Mouse (Mus musculus) heart, postnatal 25 days (tissue): ENCODE results near the gene Nktr. TPM values are rescaled to one million over a fixed set of nuclear protein-coding genes. Genes with fewer than 3 reads are reported as not detected.
A peak's percentile ranks its signal among the peaks of the same experiment; 100 is the strongest.

Experiments
- DNase-seq: peaks from one replicate; pipeline ENCODE4 v3.0.0; 2022; ENCODE audit warnings: low spot score
- intact Hi-C: fragments of 180-260 bp; cut with DNase I; formaldehyde crosslinking; loops from one replicate; pipeline ENCODE4 v1.15.1; 2025
- total RNA-seq, 2 experiments: library from RNA; stranded (reverse); gene quantifications; 2 replicates each; pipeline ENCODE4 v1.2.3; 2021

The Nktr gene
- total RNA-seq, 2 experiments from 2014 or later = 29.1 to 38.1 TPM

DNA sequence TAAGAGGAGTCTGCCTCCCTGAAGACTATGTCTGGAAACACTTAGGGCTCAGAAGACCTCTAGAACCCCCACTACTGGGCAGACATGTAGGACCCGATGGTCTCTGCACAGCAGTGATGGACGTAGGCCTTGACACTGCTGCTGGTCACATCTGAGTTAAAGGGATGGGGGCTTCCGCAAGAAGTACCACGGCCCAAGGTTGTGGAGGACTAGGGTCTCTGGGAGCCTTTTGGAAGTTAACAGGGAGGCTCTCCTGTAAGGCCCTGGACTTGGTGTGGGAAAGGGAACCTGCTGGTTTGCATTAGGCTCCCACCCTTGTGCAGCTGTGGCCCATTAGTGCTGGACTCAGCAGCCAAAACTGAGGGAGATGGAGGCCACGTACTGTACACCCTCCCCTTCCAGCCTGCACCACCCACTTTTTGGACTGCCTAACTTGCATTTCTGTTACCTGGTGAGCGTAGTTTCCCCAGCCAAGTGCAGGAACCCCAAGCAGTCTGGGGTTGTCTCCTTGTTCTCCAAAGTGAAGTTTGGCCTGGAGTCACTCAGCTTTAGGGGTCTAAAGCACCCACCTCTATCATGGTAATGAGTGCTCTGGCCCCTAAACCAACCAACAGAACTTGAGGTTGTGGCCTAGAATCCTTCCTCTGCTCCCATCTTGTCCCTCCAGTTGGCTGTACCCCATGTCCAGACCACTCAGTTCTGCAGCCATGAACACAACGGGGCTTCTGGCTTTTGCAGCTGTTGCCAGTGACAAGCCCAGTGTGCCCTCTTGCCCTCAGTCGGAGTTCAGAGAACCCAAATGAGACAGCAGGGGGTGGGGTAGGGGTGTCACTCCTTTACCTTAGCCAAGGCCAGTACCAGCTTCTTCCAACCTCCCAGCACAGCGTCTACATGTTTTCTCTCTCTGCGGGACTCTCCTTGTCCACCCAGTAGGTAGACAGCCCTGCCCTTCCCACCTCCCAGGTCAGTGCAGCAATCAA lies 39.2 kb downstream of the Nktr start:
- intact Hi-C loops = no loop called here
- DNase-seq = no peak

DNA sequence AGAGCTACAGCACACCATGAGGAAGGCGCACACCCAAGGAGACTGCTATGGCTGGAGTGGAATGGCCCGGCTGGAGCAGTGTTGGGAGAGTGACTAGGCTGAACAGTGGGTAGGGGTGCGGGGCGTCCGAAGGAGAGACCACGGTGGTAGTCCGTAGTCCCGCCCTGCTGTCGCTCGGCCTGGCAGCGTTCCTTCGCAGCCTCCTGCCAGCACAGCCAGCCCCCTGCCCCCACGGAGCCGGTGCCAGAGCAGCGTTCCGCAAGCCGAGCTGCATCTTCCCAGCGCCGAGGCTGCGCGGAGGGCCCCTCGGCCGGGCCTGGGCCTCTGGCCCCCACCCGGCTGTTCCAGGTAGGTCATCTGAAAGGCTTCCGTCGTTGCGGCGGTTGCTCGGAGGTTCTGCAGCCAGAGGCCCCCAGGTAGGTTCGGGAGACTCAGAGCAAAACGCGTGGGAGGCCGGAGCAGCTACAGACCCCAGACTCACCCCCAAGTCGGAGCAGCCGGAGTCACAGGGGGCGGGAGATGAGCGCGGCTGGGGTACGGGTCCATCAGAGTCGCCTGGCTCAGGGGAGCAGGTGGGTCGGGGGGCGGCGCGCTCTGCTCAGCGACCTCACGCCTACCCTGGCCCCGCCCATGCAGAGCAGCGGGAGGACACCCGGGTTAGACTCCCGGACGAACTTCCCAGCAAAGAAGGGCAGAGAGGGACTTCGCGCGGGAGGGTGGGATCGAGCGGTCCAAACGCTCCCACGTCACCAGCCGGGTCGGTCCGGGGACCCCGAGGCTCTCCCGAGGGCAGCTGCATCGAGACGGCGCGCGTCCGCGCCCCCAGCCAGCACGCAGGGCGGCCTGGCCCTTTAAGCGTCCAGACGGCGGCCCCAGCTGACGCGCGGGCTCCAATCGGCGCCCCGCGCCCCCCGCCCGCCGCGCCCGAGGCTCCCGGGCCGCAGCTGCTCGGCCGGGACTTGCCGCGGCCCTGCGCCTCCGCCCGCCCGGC lies 40.4 kb downstream of the Nktr start, which contains the start of gene Zfp651:
TSS of gene Zfp651 (plus strand) at position 240 of the 991 bp plus-strand sequence.
- intact Hi-C loops = loop anchor here (5.0 kb wide), 1 partner anchor 73 kb away; no protein-coding TSS in a partner anchor
- DNase-seq = peak; percentile 49

- DNase-seq = peak; percentile 43
- intact Hi-C loops = loop anchor here (5.0 kb wide), 1 partner anchor 72 kb away; no protein-coding TSS in a partner anchor
Observed at GRCm38 (mm10) chr9:121760271-121761090, 41.5 kb downstream of the Nktr start.

DNA sequence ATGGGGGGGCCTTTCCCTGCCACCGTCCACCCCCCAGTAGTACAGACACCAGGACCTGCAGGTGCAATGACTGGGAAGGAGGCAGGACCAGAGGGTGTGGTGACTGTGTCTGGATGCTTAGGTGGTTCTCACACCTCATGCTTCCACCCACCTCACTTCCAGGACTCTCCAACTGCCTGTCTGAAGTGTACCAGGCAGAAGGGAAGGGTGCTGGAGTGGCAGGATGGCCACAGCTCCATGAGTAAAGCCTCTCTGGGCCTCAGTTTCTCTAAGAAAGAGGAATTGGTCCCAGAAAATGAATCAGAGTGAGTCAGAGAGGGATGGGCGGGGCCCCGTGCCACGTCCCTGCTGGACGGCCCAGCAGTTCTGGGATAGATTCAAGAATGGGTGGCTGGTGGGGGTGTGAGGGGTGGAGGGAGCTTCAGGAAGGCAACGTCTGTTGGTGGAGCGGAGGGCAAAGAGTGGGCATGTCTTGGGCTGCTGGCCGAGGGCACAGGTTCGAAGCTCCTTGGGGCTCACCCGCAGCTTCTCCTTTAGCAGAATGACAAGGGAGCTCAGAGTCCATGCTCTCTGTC lies 42.2 kb downstream of the Nktr start:
- no peak for DNase-seq
- intact Hi-C loops = loop anchor here (5.0 kb wide), 1 partner anchor 71 kb away; no protein-coding TSS in a partner anchor

DNA sequence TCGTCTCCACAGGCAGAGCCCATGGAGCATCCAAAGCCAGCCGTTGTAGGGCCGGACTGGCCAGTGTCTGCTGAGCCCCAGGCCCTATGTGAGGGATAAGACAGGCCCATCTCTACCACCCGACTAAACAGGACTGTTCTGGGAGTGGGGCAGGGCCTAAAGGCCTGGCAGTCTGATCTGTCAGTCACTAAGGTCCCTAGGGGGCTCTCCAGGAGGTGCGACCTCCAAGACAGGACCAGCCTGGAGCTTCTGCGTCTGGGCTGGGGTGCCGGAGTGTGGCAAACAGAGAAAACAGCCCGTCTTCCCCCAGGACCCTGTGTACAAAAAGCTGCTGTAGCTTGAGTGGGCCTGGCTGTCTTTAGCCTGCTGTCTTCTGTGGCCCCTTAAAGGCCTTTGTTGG lies 42.8 kb downstream of the Nktr start:
- intact Hi-C loops = loop anchor here (5.0 kb wide), 1 partner anchor 71 kb away; no protein-coding TSS in a partner anchor

DNA sequence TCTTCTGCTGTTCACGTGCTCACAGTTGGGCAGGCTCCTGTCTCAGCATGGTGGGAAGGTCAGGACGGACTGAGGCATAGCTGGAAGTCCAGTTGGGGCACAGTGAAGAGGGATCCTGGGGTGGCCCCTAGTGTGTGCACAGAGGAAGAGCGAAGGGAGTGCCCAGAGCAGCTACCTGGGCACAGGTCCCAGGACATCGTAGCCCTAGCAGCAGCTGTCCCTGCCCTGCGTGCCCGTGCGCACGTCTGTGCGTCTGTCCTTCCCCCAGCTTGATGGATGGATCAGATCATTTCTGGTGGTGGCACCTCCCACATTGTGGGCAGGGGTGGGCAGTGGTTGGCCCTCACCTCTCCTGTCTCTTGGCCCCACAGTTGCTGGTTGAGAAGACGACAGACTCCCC lies 43.3 kb downstream of the Nktr start:
- intact Hi-C loops = loop anchor here (5.0 kb wide), 1 partner anchor 70 kb away; no protein-coding TSS in a partner anchor
- DNase-seq = no peak

More for the DNA sequence above, 42.8 kb downstream of the Nktr start:
- DNase-seq = no peak

DNA sequence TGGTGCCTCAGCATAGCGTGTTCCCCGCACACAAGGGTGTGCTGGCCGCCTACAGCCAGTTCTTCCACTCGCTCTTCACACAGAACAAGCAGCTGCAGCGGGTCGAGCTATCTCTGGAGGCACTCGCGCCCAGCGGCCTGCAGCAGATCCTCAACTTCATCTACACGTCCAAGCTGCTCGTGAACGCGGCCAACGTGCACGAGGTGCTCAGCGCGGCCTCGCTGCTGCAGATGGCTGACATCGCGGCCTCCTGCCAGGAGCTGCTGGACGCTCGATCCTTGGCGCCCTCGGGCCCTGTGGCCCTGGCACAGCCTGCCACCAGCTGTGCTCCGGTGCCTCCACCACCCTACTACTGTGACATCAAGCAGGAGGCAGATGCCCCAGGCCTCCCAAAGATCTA lies 43.8 kb downstream of the Nktr start:
- intact Hi-C loops = loop anchor here (5.0 kb wide), 1 partner anchor 70 kb away; no protein-coding TSS in a partner anchor
- no peak for DNase-seq

DNA sequence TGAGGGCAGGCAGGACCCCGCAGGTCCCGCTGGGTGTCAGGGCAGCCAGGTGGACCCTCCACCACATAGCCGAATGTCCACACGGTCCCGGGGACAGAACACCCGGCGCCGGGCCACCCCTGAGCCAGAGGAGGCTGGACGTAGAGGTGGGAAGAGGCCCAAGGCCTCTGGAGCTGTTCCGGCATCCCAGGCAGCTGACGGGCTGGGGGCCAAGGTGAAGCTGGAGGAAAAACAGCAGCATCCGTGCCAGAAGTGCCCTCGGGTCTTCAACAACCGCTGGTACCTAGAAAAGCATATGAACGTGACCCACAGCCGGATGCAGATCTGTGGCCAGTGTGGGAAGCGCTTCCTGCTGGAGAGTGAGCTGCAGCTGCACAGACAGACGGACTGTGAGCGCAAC lies 44.7 kb downstream of the Nktr start:
- intact Hi-C loops = loop anchor here (5.0 kb wide), 1 partner anchor 69 kb away; no protein-coding TSS in a partner anchor
- DNase-seq = no peak

DNA sequence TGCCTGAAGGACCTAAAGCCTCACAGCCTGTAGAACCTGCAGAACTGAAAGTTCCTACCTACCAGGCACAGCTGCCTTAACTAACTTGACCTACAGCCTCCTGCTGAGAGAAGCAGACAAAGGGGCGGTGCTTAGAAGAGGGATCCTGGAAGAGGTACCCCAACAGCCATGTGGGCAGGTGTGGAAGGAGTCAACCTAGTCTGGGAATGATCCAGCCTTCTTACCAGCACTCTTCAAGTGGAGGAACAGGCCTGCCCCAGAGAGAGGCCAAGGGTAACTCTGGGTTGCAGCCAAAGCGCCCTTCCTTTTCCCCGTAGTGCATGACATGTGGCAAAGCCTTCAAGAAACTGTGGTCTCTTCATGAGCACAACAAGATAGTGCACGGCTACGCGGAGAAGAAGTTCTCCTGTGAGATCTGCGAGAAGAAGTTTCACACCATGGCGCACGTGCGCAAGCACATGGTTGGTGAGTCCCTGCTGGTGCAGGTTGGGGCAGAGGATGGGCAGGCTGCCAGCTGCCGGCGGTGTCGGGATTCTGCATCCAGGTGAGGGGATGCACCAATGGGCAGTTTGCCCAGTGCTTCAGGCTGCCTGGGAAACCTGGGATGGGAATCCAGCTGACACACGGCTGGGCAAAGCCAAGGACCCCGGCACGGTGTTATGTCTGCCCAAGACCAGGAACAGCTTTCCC lies 46.3 kb downstream of the Nktr start:
- no peak for DNase-seq
- intact Hi-C loops = no loop called here

DNA sequence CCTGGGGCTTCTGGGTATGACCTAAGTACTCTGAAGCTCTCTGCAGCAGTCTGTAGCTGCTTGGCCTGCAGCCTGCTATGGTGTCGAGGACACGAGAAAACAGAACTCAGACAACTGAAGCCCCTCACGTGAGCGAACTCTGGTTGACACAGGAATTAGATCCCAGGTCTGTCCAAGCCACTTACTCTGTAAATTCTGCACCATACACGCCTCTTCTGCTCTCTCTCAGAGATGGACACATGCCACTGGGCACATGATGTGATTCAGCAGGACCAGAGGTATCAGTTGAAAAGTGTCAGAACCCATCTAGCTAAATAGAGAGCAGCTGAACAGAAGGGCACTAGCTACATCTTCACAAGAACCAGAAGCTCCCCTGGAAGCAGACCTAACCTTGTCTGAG lies 53.4 kb downstream of the Nktr start:
- no peak for DNase-seq
- intact Hi-C loops = no loop called here

- no peak for DNase-seq
- intact Hi-C loops = no loop called here
Observed at GRCm38 (mm10) chr9:121775951-121776350, 57.0 kb downstream of the Nktr start.

GRCm38 (mm10) chr9:121776511-121776910 lies 57.5 kb downstream of the Nktr start:
- intact Hi-C loops = no loop called here
- no peak for DNase-seq

GRCm38 (mm10) chr9:121777484-121778065 lies 58.6 kb downstream of the Nktr start, which contains the start of gene Klhl40:
Klhl40 (plus strand) TSS chr9:121777607.
- DNase-seq = no peak
- intact Hi-C loops = no loop called here

DNA sequence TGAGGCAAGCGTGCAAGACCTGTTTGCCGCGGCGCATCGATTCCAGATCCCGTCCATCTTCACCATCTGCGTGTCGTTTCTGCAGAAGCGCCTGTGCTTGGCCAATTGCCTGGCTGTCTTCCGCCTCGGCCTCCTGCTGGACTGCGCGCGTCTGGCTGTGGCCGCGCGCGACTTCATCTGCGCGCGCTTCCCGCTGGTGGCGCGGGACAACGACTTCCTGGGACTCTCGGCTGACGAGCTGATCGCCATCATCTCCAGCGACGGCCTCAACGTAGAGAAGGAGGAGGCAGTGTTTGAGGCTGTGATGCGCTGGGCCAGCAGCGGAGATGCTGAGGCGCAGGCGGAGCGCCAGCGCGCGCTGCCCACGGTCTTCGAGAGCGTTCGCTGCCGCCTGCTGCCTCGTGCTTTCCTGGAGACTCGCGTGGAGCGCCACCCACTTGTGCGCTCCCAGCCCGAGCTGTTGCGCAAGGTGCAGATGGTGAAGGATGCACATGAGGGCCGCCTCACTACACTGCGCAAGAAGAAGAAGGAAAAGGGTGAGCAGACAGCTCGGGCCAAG lies 59.2 kb downstream of the Nktr start:
- intact Hi-C loops = no loop called here
- no peak for DNase-seq

GRCm38 (mm10) chr9:121784801-121785200 lies 65.8 kb downstream of the Nktr start:
- intact Hi-C loops = no loop called here
- DNase-seq = no peak

GRCm38 (mm10) chr9:121785261-121785660 lies 66.3 kb downstream of the Nktr start:
- intact Hi-C loops = no loop called here
- no peak for DNase-seq

GRCm38 (mm10) chr9:121786359-121786758 lies 67.4 kb downstream of the Nktr start:
- no peak for DNase-seq
- intact Hi-C loops = no loop called here
